Comparison of ENCODE assay signal across 8 mouse cellular contexts in genomic region chr16:50756696-50757095, GRCm38 (mm10).
DNase-seq lines count a peak whose midpoint lies in the region; TF ChIP-seq lines count a peak whose summit lies in the region.

No protein-coding gene starts in this region.

- H3K27ac ChIP-seq in left cerebral cortex, adult 2 months: no peak overlapping the region
- H3K27ac ChIP-seq in limb, embryonic 10.5 days: no peak overlapping the region

- H3K27me3 ChIP-seq in limb, embryonic 10.5 days (ENCODE audit: low read depth, poor library complexity, severe bottlenecking): no peaks in the 10 kb centered on the region

- 48% methylated on average over 4 of the region's 4 CpGs for WGBS in limb, embryonic 10.5 days

- peaks cover 19% of the 10 kb centered on the region for H3K4me1 ChIP-seq in limb, embryonic 10.5 days

- peak; percentile 61 for TF ChIP-seq CTCF in left cerebral cortex, adult 2 months (IDR thresholded peaks at IDR 0.05)

- no peaks in the 10 kb centered on the region for H3K9me3 ChIP-seq in limb, embryonic 10.5 days (replicated peaks)

- no peak for DNase-seq in left cerebral cortex, adult 2 months (ENCODE audit: extremely low spot score in 1 of 2, low spot score in 2 of 2)
- DNase-seq in left cerebral cortex, postnatal 36 days (ENCODE audit: low spot score in 2 of 2): no peak
- DNase-seq in MN1 (ENCODE audit: low spot score): peak; percentile 26
- peak; percentile 75 for DNase-seq in embryo, embryonic 10 days (ENCODE audit: low spot score)
- peak; percentile 47 for DNase-seq in limb, embryonic 10.5 days (ENCODE audit: low spot score)
- DNase-seq in testis, postnatal 10 days (ENCODE audit: low spot score): peak; percentile 51
- no peak for DNase-seq in layer of hippocampus, adult 11-12 months (ENCODE audit: low spot score)
- no peak for DNase-seq in ovary, postnatal 10 days (ENCODE audit: low spot score)

- H3K4me3 ChIP-seq in left cerebral cortex, adult 2 months: no peak overlapping the region
- no peak overlapping the region for H3K4me3 ChIP-seq in limb, embryonic 10.5 days

- intact Hi-C loops in left cerebral cortex, adult 2 months (cut with DNase I): no loop called here
- intact Hi-C loops in left cerebral cortex, postnatal 36 days (cut with DNase I): no loop called here

- no peaks in the 10 kb centered on the region for H3K36me3 ChIP-seq in limb, embryonic 10.5 days

Comparison
In these comparisons a context has a peak if more than half of its experiments do, and no peak if none do; other contexts are left out.
1. DNase-seq: peak in MN1 (single experiment), embryo, embryonic 10 days (single experiment), limb, embryonic 10.5 days (single experiment) and testis, postnatal 10 days (single experiment); none in left cerebral cortex, adult 2 months (0 of 2), left cerebral cortex, postnatal 36 days (0 of 2), layer of hippocampus, adult 11-12 months (single experiment) and ovary, postnatal 10 days (single experiment).